Mouse (Mus musculus) E14TG2a.4 (cell line): ENCODE measurements around the gene Pak2.
"Not testable (repeated sequence)": the region's sequence is repeated elsewhere in the genome, so short reads cannot be mapped to it uniquely, and the experiment has no call there.

Experiments
- H3K27me3 ChIP-seq: 2 replicates; pipeline ENCODE4 v1.6.1; 2014; ENCODE audit warnings: low read length, control low read depth; ENCODE audit not compliant: insufficient read depth
- H3K36me3 ChIP-seq: 2 replicates; pipeline ENCODE4 v1.6.1; 2014; ENCODE audit warnings: low read length, control low read depth; ENCODE audit not compliant: insufficient read depth
- H3K4me1 ChIP-seq: replicated peaks from 2 replicates; pipeline ENCODE4 v1.6.1; 2014; ENCODE audit warnings: low read depth, low read length, control low read depth
- H3K4me3 ChIP-seq: replicated peaks from 2 replicates; pipeline ENCODE4 v1.5.1; 2014; ENCODE audit warnings: mild to moderate bottlenecking, low read length
- H3K9me3 ChIP-seq: 2 replicates; pipeline ENCODE4 v1.6.1; 2014; ENCODE audit warnings: low read length, control low read depth
- CTCF ChIP-seq: conservative IDR thresholded peaks from 2 replicates; pipeline ENCODE4 v1.5.1; 2014; ENCODE audit warnings: low read length
- NANOG ChIP-seq: IDR thresholded peaks from 2 replicates; pipeline ENCODE4 v1.6.1; 2014; ENCODE audit warnings: borderline replicate concordance, low read length, mixed read lengths
- POU5F1 ChIP-seq: IDR thresholded peaks from 2 replicates; pipeline ENCODE4 v1.6.1; 2014; ENCODE audit warnings: low read length, borderline replicate concordance

Gene Pak2

DNA sequence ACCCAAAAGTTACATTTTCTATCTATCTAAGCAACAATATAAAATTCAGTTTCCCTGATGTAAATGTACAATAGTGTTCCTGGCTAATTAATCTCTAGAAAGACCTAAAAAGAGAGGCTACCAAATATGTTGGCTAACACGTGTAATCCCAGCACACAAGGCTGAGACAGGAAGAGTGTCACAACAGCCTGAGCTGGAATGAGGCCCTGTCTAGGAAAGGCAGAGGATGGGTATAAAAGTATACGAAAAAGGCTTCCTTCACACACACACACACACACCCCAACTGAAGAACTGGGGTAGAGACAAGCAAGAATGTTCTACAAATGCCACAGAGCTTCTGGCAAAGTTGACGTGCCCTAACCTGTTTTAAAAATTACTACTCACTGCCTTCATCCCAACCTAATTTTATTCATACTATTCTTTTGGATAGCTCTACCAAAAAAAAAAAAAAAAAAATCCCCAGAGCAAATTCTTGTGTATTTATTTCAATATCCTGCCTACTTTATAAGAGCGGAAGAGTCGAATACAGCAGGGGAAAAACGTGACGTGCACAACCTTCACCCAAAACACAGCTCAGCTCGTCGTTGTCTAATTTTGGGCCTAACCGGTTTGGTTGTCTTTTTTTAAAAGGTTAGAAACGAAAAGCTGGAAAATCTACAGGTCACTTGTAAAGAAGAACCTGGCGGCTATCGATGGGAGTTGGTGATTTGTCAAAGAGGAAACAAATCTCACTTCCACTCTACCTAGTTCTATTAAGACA lies 1.3 kb downstream of the Pak2 start:
- Histone ChIP-seq H3K27me3 (no peaks in the 10 kb centered on the region), H3K36me3 (peaks cover 7% of the 10 kb centered on the region), H3K9me3 (no peaks in the 10 kb centered on the region), H3K4me3 (peak overlapping the region; percentile 90), H3K4me1 (peaks cover 37% of the 10 kb centered on the region)
- TF ChIP-seq POU5F1 = no peak
- TF ChIP-seq CTCF = no peak
- no peak for TF ChIP-seq NANOG

DNA sequence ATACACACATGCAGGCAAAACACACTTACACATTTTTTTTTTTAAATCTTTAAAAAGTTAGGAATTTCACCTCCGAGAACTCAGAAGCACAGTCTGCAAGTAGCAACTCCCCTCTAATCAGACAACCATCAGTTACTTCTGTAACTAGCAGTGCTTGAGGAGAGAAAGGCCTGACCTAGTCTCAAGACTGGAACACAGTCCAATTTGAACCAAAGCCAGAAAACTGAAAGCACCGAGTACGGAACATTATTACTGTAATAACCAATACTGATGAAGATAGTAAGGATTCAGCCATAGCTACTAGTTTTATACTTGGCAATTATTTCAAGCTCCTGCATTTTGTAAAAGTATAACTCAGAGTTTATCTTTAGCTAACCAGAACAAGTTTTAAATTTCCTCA lies 2.7 kb downstream of the Pak2 start:
- peaks cover 7% of the 10 kb centered on the region for H3K36me3 ChIP-seq
- TF ChIP-seq NANOG = no peak
- no peak for TF ChIP-seq CTCF
- TF ChIP-seq POU5F1 = no peak
- H3K4me1 ChIP-seq = peaks cover 44% of the 10 kb centered on the region
- H3K4me3 ChIP-seq = no peak overlapping the region
- H3K27me3 ChIP-seq = no peaks in the 10 kb centered on the region
- H3K9me3 ChIP-seq = no peaks in the 10 kb centered on the region

DNA sequence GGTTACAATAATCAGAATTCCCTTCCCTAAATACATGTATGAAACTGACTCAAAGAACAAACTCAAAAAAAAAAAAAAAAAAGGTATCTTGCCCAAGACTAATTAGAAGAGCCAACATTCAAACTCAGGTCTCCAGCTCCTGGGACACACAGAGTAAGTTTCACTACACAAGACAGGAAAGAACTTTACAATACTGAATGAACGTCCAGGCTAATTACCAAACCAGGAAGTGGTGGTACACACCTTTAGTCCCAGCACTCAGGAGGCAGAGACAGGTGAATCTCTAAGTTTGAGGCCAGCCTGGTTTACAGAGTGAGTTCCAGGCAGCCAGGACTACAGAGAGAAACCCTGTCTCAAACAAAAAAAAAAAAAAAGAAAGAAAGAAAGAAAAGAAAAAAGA lies 3.4 kb downstream of the Pak2 start:
- no peak overlapping the region for H3K4me3 ChIP-seq

DNA sequence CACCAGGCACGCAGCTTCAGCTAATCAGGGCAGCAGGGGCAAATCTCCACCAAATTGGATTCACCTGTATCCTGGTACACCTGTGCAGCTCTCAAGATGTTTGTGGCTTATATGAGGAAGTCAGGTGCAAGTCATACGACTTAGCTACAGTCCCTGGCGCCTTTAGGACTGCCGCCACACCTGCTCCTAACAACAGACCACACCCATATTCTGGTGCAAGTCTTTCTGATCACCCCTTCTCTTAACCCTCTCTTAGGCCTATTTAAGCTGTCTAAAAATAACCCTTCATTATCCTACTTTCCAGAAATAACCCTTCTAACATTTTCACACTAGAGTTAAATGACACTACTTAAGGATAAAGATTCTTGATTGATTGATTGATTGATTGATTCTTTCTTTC lies 9.1 kb downstream of the Pak2 start:
- H3K4me1 ChIP-seq = peaks cover 47% of the 10 kb centered on the region
- not testable (repeated sequence) for H3K4me3 ChIP-seq, H3K27me3 ChIP-seq, H3K9me3 ChIP-seq
- H3K36me3 ChIP-seq = peaks cover 13% of the 10 kb centered on the region; the same call in 1 of the 2 replicates

More for the DNA sequence above, 3.4 kb downstream of the Pak2 start:
- Histone ChIP-seq H3K36me3 (peaks cover 7% of the 10 kb centered on the region), H3K9me3 (no peaks in the 10 kb centered on the region), H3K4me1 (peaks cover 44% of the 10 kb centered on the region), H3K27me3 (no peaks in the 10 kb centered on the region)
- no peak for TF ChIP-seq NANOG
- TF ChIP-seq CTCF = no peak
- TF ChIP-seq POU5F1 = no peak

DNA sequence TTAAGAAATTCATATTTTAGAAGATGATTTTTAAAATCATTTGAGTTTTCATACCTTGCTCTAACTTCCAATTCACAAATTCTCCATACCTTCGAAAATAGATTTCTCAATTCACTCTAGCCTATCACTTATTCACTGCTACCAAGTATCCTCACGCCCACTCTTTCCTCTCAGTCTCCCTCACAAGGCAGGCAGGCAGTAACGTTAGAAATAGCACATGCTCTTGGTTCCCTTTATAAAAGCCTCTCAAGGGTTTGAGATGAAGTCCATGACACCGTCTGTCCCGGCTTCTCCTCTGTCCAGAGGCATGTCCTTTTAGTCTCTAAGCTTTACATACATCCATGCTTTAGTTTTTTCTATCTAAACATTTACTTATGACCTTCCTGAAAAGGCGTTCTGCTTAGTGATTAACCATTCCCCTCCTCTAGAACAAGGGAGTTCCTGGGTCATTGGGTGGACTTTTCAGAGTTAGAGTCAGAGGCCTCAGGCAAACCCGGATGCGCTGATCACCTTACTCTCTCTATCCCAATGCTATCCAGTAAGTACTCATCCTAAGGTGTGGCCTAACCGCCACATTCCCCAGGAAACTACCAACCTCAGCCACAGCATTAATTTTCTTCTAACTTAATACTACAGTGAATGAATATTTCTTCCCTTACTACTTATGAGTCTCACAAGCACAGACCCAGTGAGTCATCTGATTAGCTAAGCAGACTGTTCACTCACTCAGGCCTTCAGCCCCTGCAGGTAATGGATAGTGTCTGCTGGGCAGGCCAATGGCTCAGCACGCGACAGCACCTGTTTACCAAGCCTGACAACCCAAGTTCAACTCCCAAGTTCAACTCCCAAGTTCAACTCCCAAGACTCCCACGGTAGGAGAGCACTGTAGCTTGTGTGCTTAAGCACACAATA lies 10.5 kb downstream of the Pak2 start:
- TF ChIP-seq CTCF = no peak
- TF ChIP-seq NANOG = no peak
- no peak for TF ChIP-seq POU5F1
- H3K9me3 ChIP-seq = no peaks in the 10 kb centered on the region
- peaks cover 19% of the 10 kb centered on the region; the same call in 1 of the 2 replicates for H3K36me3 ChIP-seq
- no peak overlapping the region for H3K4me3 ChIP-seq
- H3K4me1 ChIP-seq = peaks cover 43% of the 10 kb centered on the region
- no peaks in the 10 kb centered on the region for H3K27me3 ChIP-seq

DNA sequence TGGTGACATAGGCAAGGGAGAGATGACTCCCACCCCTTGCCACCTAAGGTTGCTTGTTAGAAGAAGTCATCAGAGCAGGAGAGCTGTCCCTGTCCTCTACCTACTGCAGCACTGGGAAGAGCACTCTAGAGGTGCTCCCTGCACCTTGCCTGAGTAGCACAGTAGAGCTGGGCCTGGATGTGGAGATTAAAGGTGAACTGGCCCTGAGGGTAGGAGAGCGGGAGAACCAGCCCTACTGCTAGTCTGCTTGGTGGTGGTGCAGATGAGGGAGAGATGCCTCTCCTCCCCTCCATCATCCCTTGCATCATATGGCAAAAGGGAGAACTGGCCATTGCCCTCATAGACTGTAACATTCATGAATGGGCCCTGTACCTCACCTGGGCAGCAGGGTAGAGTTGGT lies 12.2 kb downstream of the Pak2 start:
- no peak overlapping the region for H3K4me3 ChIP-seq
- H3K36me3 ChIP-seq = peaks cover 19% of the 10 kb centered on the region; the same call in 1 of the 2 replicates
- peaks cover 36% of the 10 kb centered on the region for H3K4me1 ChIP-seq
- TF ChIP-seq CTCF (no peak), NANOG (no peak), POU5F1 (no peak)
- H3K27me3 ChIP-seq = no peaks in the 10 kb centered on the region
- H3K9me3 ChIP-seq = no peaks in the 10 kb centered on the region

DNA sequence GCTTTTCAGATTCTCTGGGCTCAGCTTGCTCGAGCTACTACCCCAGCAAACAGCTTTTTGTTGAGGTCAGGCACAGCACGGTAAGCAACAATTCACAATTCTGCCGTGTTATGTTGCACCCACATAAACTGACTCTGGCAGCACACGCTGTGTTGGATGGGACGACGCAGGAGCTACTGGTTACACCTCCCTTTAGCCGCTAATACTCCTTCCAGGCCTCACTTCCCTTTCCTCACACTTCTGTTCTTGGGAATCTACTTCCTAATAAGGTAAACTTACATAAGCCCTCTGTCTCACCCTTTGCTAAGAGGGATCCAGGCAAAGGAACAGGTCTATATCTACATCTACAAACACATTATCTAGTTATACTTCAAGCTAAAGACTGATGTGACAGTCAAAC lies 15.2 kb downstream of the Pak2 start:
- Histone ChIP-seq H3K36me3 (peaks cover 19% of the 10 kb centered on the region; the same call in 1 of the 2 replicates), H3K27me3 (no peaks in the 10 kb centered on the region), H3K4me3 (no peak overlapping the region), H3K4me1 (peaks cover 19% of the 10 kb centered on the region), H3K9me3 (no peaks in the 10 kb centered on the region)
- TF ChIP-seq NANOG (no peak), POU5F1 (no peak), CTCF (no peak)

DNA sequence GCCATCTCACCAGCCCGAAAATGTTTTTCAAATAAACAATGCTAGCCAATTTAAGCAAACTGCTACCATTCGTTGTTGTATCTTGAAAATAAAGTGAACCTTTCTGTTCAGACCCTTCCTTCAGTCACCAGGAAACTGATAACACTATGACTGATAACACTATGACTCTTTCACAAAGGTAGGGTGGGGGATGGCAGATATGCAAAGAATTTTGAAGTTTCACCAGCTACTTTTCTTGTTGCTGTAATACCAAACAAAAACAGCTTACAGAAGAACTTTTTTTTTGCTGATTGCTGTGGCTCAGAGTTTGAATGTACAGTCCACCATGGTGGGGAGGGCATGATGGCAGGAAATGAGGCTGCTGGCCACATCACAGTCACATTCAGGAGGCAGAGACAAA lies 16.9 kb downstream of the Pak2 start:
- TF ChIP-seq NANOG = no peak
- TF ChIP-seq CTCF = no peak
- no peak for TF ChIP-seq POU5F1
- Histone ChIP-seq H3K4me3 (no peak overlapping the region), H3K36me3 (peaks cover 17% of the 10 kb centered on the region; the same call in 1 of the 2 replicates), H3K27me3 (no peaks in the 10 kb centered on the region), H3K4me1 (peaks cover 14% of the 10 kb centered on the region), H3K9me3 (no peaks in the 10 kb centered on the region)
